Mouse (Mus musculus) cerebellum, adult 2 months (tissue): ENCODE results near the gene Fam185a.

Experiments
- CTCF ChIP-seq: fragments of 200-500 bp; IDR thresholded peaks from 2 replicates; pipeline ENCODE4 v1.5.1; 2011; ENCODE audit warnings: low read depth, mild to moderate bottlenecking, control low read depth, low read length, moderate library complexity, borderline replicate concordance; ENCODE audit not compliant: insufficient read depth
- POLR2A ChIP-seq: fragments of 200-500 bp; IDR thresholded peaks from 2 replicates; pipeline ENCODE4 v1.6.1; 2011; ENCODE audit warnings: low read length, control low read depth, borderline replicate concordance; ENCODE audit not compliant: insufficient read depth

DNA sequence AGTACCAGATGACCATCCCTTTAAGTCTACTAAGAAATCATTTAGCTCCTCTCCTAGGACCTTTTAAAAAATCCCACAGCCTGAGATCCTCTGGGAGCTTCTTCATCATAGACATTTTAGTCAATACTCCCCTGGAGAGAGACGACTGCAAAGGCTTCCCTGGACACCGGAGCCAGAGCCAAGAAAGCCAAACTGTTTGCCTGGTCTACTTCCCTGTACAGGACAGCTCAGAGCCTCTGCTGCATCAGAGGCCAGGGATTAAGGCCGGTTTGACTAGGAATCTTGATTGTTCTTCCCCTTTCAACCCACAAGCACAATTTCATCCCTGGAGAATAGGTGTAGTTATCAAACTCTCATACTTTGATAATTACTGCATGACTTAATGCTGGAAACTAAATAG lies 72.1 kb downstream of the Fam185a start:
- TF ChIP-seq CTCF (no peak), POLR2A (no peak)
